Mouse (Mus musculus) cerebellum, adult 2 months (tissue): ENCODE results near the gene Gna12. TPM values are rescaled to one million over a fixed set of nuclear protein-coding genes. Genes with fewer than 3 reads are reported as not detected.

Experiments
- DNase-seq, 2 experiments: peaks; one replicate each; pipeline ENCODE4 v3.0.0; 2021
- H3K27ac ChIP-seq: fragments of 200-500 bp; 2 replicates; pipeline ENCODE4 v1.5.1; 2012; ENCODE audit warnings: low read length, control low read depth, inconsistent platforms; ENCODE audit not compliant: insufficient read depth
- H3K27me3 ChIP-seq: fragments of 200-500 bp; 2 replicates; pipeline ENCODE4 v1.6.1; 2012; ENCODE audit warnings: inconsistent platforms, mild to moderate bottlenecking, low read length, moderate library complexity; ENCODE audit not compliant: control insufficient read depth, insufficient read depth
- H3K4me1 ChIP-seq: fragments of 200-500 bp; 2 replicates; pipeline ENCODE4 v1.6.1; 2011; ENCODE audit warnings: low read length; ENCODE audit not compliant: control insufficient read depth, insufficient read depth
- H3K4me3 ChIP-seq: fragments of 200-500 bp; replicated peaks from 2 replicates; pipeline ENCODE3; 2011; ENCODE audit warnings: mild to moderate bottlenecking, low read depth, low read length, control low read depth; ENCODE audit not compliant: insufficient read depth
- CTCF ChIP-seq: fragments of 200-500 bp; IDR thresholded peaks from 2 replicates; pipeline ENCODE4 v1.5.1; 2011; ENCODE audit warnings: low read depth, mild to moderate bottlenecking, control low read depth, low read length, moderate library complexity, borderline replicate concordance; ENCODE audit not compliant: insufficient read depth
- POLR2A ChIP-seq: fragments of 200-500 bp; IDR thresholded peaks from 2 replicates; pipeline ENCODE4 v1.6.1; 2011; ENCODE audit warnings: low read length, control low read depth, borderline replicate concordance; ENCODE audit not compliant: insufficient read depth
- WGBS: fragments of 180-500 bp; shearing (Covaris S2); methylation state at CpG from one replicate; pipeline ENCODE4 v1.1.7; 2018; 5-methylcytosine and 5-hydroxymethylcytosine counted together
- polyA plus RNA-seq: library from polyadenylated mRNA; depleted of rRNA; stranded (reverse); fragments of >200 nt; gene quantifications from 2 replicates; pipeline ENCODE4 v1.2.3, GENCODE M21; 2012

Gene Gna12
- polyA plus RNA-seq, 1 experiment, result 123 TPM

- 82% methylated on average over 2 of the region's 2 CpGs for WGBS
- H3K4me3 ChIP-seq, result no peak overlapping the region
- H3K27ac ChIP-seq, result no peak overlapping the region
- TF ChIP-seq POLR2A (no peak), CTCF (no peak)
- DNase-seq, result no peak
- no peaks in the 10 kb centered on the region for H3K4me1 ChIP-seq
- no peaks in the 10 kb centered on the region for H3K27me3 ChIP-seq
These were observed 24.0 kb downstream of the Gna12 start for GRCm38 (mm10) chr5:140806252-140806651.

- 81% methylated on average over 5 of the region's 5 CpGs for WGBS
- TF ChIP-seq CTCF (no peak), POLR2A (no peak)
- no peak overlapping the region for H3K27ac ChIP-seq
- DNase-seq, result no peak
- peaks cover 8% of the 10 kb centered on the region for H3K4me1 ChIP-seq
- H3K27me3 ChIP-seq, result no peaks in the 10 kb centered on the region
- no peak overlapping the region for H3K4me3 ChIP-seq
These were observed 28.4 kb downstream of the Gna12 start for GRCm38 (mm10) chr5:140801782-140802181.

GRCm38 (mm10) chr5:140800288-140800923 is 29.8 kb downstream of the Gna12 start:
- whole genome bisulfite sequencing, result 29% methylated on average over 6 of the region's 6 CpGs
- Histone ChIP-seq H3K27ac (no peak overlapping the region), H3K27me3 (no peaks in the 10 kb centered on the region), H3K4me3 (no peak overlapping the region), H3K4me1 (peaks cover 8% of the 10 kb centered on the region)
- peak in 1 of 2 experiments; percentile 32 for DNase-seq
- TF ChIP-seq POLR2A (no peak), CTCF (no peak)

- DNase-seq, result no peak
- TF ChIP-seq POLR2A (no peak), CTCF (no peak)
- 67% methylated on average over 2 of the region's 2 CpGs for WGBS
- Histone ChIP-seq H3K27me3 (no peaks in the 10 kb centered on the region), H3K4me1 (peaks cover 8% of the 10 kb centered on the region), H3K27ac (no peak overlapping the region), H3K4me3 (no peak overlapping the region)
These were observed 31.0 kb downstream of the Gna12 start for GRCm38 (mm10) chr5:140799190-140799589.

GRCm38 (mm10) chr5:140798775-140799174 is 31.5 kb downstream of the Gna12 start:
- TF ChIP-seq POLR2A (no peak), CTCF (no peak)
- no peak overlapping the region for H3K27ac ChIP-seq
- no peak for DNase-seq
- no peak overlapping the region for H3K4me3 ChIP-seq
- no peaks in the 10 kb centered on the region for H3K27me3 ChIP-seq
- WGBS, result 73% methylated on average over 5 of the region's 5 CpGs
- peaks cover 8% of the 10 kb centered on the region for H3K4me1 ChIP-seq

GRCm38 (mm10) chr5:140798158-140798557 is 32.1 kb downstream of the Gna12 start:
- Histone ChIP-seq H3K4me3 (no peak overlapping the region), H3K4me1 (peaks cover 8% of the 10 kb centered on the region), H3K27me3 (no peaks in the 10 kb centered on the region), H3K27ac (no peak overlapping the region)
- WGBS, result 56% methylated on average over 7 of the region's 7 CpGs
- DNase-seq, result no peak
- TF ChIP-seq POLR2A (no peak), CTCF (no peak)

- Histone ChIP-seq H3K27me3 (no peaks in the 10 kb centered on the region), H3K4me1 (peaks cover 10% of the 10 kb centered on the region), H3K27ac (no peak overlapping the region), H3K4me3 (no peak overlapping the region)
- 86% methylated on average over 3 of the region's 3 CpGs for WGBS
- DNase-seq, result no peak
- TF ChIP-seq CTCF (no peak), POLR2A (no peak)
These were observed 34.2 kb downstream of the Gna12 start for GRCm38 (mm10) chr5:140796051-140796450.

GRCm38 (mm10) chr5:140795176-140795575 is 35.1 kb downstream of the Gna12 start:
- H3K4me3 ChIP-seq, result no peak overlapping the region
- no peak overlapping the region for H3K27ac ChIP-seq
- no peaks in the 10 kb centered on the region for H3K27me3 ChIP-seq
- DNase-seq, result no peak
- WGBS, result 76% methylated on average over 2 of the region's 2 CpGs
- H3K4me1 ChIP-seq, result peaks cover 9% of the 10 kb centered on the region
- TF ChIP-seq POLR2A (no peak), CTCF (no peak)

- peaks cover 9% of the 10 kb centered on the region for H3K4me1 ChIP-seq
- no peak overlapping the region for H3K4me3 ChIP-seq
- H3K27ac ChIP-seq, result no peak overlapping the region
- H3K27me3 ChIP-seq, result no peaks in the 10 kb centered on the region
- WGBS, result 62% methylated on average over 3 of the region's 3 CpGs
- TF ChIP-seq CTCF (no peak), POLR2A (no peak)
- no peak for DNase-seq
These were observed 35.5 kb downstream of the Gna12 start for GRCm38 (mm10) chr5:140794753-140795152.
